Mouse (Mus musculus): Measurements from ENCODE around the gene Tmem165.

GRCm38 (mm10) chr5:76216691-76217090 is 33.0 kb downstream of the Tmem165 start:
- no peak for TF ChIP-seq POLR2A (IDR thresholded peaks at IDR 0.05; ENCODE audit: control insufficient read depth, extremely low read depth, insufficient read depth, low read length, poor library complexity)
- no peak for TF ChIP-seq CTCF (IDR thresholded peaks at IDR 0.05; ENCODE audit: borderline replicate concordance, control insufficient read depth, extremely low read depth, insufficient read depth, low read length, poor library complexity)
